Mouse (Mus musculus) intestine, embryonic 14.5 days (tissue): Measurements from ENCODE around the gene Gm7030. TPM values are rescaled to one million over a fixed set of nuclear protein-coding genes. Genes with fewer than 3 reads are reported as not detected.
"Not testable (repeated sequence)": the region's sequence is repeated elsewhere in the genome, so short reads cannot be mapped to it uniquely, and the experiment has no call there.

Experiments
- ATAC-seq: fragments of 200-750 bp; cut with Nextera tagmentation; replicated peaks from 2 replicates; pipeline ENCODE4 v1.8.0; 2017; ENCODE audit warnings: low read depth, moderate number of reproducible peaks, moderate TSS enrichment, moderate library complexity; ENCODE audit not compliant: low FRiP score, low TSS enrichment
- DNase-seq: peaks from one replicate; pipeline ENCODE4 v3.0.0-alpha.2; 2018; ENCODE audit warnings: low spot score
- H3K27ac ChIP-seq: fragments of 300-500 bp; sonication (generic); 2 replicates; pipeline ENCODE4 v1.5.1; 2014; ENCODE audit warnings: low read depth, mild to moderate bottlenecking, control low read depth
- H3K27me3 ChIP-seq: fragments of 300-500 bp; sonication (generic); replicated peaks from 2 replicates; pipeline ENCODE4 v1.6.1; 2014; ENCODE audit warnings: low read length, control low read depth; ENCODE audit not compliant: control insufficient read depth, insufficient read depth
- H3K36me3 ChIP-seq: fragments of 300-500 bp; sonication (generic); 2 replicates; pipeline ENCODE4 v1.6.1; 2014; ENCODE audit warnings: low read length, control low read depth; ENCODE audit not compliant: control insufficient read depth, insufficient read depth
- H3K4me1 ChIP-seq: fragments of 300-500 bp; sonication (generic); replicated peaks from 2 replicates; pipeline ENCODE4 v1.6.1; 2014; ENCODE audit warnings: low read length, control low read depth, mixed read lengths; ENCODE audit not compliant: control insufficient read depth, insufficient read depth
- H3K4me2 ChIP-seq: fragments of 300-500 bp; sonication (generic); 2 replicates; pipeline ENCODE4 v1.6.1; 2014; ENCODE audit warnings: low read length
- H3K4me3 ChIP-seq: fragments of 300-500 bp; sonication (generic); 2 replicates; pipeline ENCODE4 v1.5.1; 2014; ENCODE audit warnings: low read depth, low read length, control low read depth, mixed read lengths
- H3K9ac ChIP-seq: fragments of 300-500 bp; sonication (generic); 2 replicates; pipeline ENCODE4 v1.6.1; 2014; ENCODE audit warnings: mild to moderate bottlenecking, low read length
- H3K9me3 ChIP-seq: fragments of 300-500 bp; sonication (generic); 2 replicates; pipeline ENCODE4 v1.6.1; 2016; ENCODE audit warnings: low read length, control low read depth; ENCODE audit not compliant: control insufficient read depth
- WGBS: fragments of 180-500 bp; shearing (Covaris S2); extraction: QIAGEN DNeasy Blood & Tissue Kit; methylation state at CpG from one replicate; pipeline ENCODE4 v1.1.7; 2014; 5-methylcytosine and 5-hydroxymethylcytosine counted together
- polyA plus RNA-seq: library from polyadenylated mRNA; unstranded; fragments of >200 nt; fragmentation: Nextera tagmentation; extraction: Ambion mirVana; gene quantifications from 2 replicates; pipeline ENCODE4 v1.2.1, GENCODE M21; 2014

Gene Gm7030
- polyA plus RNA-seq, 1 experiment from 2014 or later, result not detected

DNA sequence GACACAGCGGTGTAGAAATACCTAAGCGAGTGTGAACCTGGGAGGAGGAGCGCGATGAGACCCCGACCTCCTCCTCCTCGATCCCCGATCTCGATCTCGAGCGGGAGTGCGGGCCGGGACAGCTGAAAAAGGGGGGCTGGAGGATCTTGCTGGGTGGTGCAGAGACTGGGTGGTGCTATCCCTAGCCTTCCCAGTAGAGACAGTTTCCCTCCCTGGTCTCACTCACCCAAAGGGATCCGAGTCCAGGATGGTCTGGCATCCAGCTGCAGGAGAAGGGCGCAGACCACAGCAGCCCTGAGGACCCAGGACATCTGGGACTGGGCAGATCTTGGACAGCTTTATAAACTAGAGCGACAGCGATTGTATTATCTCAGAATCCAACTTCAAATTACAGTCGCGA is 8.4 kb downstream of the Gm7030 start:
- DNase-seq, H3K9me3 ChIP-seq, H3K4me1 ChIP-seq, H3K9ac ChIP-seq, H3K36me3 ChIP-seq, H3K4me3 ChIP-seq, H3K27ac ChIP-seq: not testable (repeated sequence)
- Histone ChIP-seq H3K4me2 (peak overlapping the region; percentile 38), H3K27me3 (peaks cover 21% of the 10 kb centered on the region)
- WGBS, result 19% methylated on average over 18 of the region's 18 CpGs
- 0 out of 2 replicates have a peak, but pooled peaks have one; percentile 34 for ATAC-seq

DNA sequence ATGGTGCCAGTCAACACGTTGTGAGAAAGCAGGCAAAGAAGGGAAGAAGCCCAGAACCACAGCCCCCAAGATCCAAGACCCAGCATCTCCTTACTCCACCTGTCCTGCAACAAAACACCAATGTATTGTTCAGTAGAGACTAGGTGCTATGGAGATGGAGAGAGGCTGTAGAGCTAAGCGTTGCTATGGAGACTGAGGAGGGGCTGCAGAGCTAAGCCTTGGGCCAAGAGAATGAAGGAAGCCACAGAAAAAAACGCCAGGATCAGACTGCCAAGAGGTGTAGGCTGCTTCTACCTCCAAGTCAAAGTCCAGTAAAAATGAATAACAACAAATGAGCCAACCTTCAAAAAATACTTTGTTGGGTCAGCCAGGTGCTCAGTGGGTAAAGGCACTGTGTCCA is 12.7 kb downstream of the Gm7030 start:
- H3K4me3 ChIP-seq, H3K9me3 ChIP-seq, H3K36me3 ChIP-seq, ATAC-seq, H3K9ac ChIP-seq, H3K27ac ChIP-seq, H3K4me1 ChIP-seq, DNase-seq, H3K4me2 ChIP-seq: not testable (repeated sequence)
- WGBS, result 36% methylated on average over 3 of the region's 3 CpGs
- H3K27me3 ChIP-seq, result peaks cover 16% of the 10 kb centered on the region

DNA sequence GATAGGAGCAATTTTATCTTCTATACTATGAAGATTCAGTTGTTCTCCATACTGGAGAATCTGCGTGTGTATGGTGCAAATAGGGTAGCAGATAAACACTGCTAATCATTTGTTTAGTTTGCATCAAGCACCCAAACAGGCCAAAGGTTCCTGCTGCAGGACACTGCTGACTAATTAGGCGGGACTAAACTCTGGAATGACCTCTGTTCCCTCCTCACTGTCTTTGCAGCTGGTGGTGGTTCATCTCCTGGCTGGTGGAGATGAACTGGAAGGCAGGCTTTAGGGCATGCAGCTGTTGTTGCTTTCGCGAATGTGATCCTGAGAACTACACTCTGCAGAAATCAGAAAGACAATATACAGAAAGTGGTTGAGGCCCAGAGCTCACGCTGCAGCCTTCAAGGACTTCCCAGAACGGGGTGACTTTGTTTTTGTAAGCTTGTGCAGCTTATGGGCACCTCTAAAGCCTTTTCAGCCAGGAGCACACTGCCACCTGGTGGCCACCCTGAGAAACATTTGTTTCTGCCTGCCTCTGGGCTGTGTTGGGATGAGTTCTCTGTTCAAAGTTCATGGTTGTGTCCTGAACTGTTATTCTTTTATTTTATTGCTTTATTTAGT is 15.1 kb downstream of the Gm7030 start:
- WGBS, result 13% methylated on average over 6 of the region's 6 CpGs
- not testable (repeated sequence) for H3K4me2 ChIP-seq, H3K27ac ChIP-seq, H3K9ac ChIP-seq, H3K4me1 ChIP-seq, H3K4me3 ChIP-seq, H3K9me3 ChIP-seq, DNase-seq, H3K36me3 ChIP-seq
- peaks cover 14% of the 10 kb centered on the region for H3K27me3 ChIP-seq
- 0 out of 2 replicates have a peak, but pooled peaks have one; percentile 40 for ATAC-seq

DNA sequence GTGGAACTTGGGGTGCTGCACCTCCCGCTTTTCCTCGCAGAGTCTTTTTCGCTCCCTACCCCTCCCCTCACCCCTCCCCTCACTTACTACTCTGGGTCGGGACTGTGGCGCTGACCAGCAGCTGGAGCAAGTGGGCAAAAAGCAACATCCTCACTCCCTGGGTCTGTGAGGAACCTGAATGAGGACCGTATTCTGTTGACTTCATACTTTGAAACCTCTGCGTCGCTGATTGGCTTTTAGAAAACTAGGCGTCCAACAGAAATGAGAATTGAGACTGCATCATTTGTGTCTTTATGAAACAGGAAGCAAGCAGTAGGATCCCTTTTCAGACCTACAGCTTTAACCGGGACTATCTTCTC is 17.7 kb downstream of the Gm7030 start:
- ATAC-seq, H3K9me3 ChIP-seq, H3K27ac ChIP-seq, H3K4me1 ChIP-seq, H3K36me3 ChIP-seq, H3K9ac ChIP-seq: not testable (repeated sequence)
- Histone ChIP-seq H3K4me3 (peak overlapping the region; percentile 24), H3K27me3 (peaks cover 13% of the 10 kb centered on the region), H3K4me2 (peak overlapping the region; percentile 59)
- peak; percentile 57 for DNase-seq
- WGBS, result 2% methylated on average over 10 of the region's 10 CpGs

DNA sequence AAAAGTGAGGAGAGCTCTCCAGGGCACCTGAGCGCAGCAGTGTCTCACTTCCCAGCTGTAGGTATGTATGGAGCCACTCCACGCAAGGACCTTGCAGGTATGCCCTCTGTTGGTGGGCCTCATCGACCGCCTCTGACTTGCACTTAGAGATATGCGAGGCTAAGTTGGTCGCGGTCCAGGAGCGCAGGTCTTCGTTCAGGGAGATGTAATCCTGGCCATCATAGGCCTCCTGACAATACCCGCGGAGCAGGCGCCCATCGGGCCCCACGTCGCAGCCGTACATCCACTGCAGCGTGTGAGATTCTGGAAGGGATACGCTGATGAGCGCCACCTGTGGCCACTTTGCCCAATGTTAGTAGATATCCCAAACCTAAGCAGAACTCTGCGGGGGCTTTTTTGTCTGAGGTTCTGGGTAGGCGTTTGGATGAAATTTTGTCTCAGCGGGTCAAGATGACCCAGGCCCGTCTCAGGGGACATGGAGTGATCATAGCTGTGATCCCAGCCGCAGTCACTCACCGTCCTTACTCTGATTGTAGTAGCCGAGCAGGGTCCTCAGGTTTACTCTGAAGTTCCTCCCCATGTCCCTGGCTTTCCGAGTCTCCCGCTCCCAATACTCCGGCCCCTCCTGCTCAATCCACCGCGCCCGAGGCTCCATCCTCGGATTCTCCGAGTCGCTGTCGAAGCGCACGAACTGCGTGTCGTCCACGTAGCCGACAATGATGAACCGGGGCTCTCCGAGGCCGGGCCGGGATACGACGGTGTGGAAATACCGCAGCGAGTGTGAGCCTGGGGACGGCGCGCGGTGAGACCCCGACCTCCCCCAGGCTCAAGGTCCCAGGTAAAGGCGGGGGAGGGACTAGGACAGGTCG is 18.4 kb downstream of the Gm7030 start:
- DNase-seq (peak; percentile 54), ATAC-seq (peak; percentile 65)
- not testable (repeated sequence) for H3K4me1 ChIP-seq, H3K9me3 ChIP-seq, H3K36me3 ChIP-seq, H3K27ac ChIP-seq, H3K9ac ChIP-seq
- peaks cover 13% of the 10 kb centered on the region for H3K27me3 ChIP-seq
- H3K4me3 ChIP-seq, result peak overlapping the region; percentile 24
- WGBS, result under 1% methylated on average over 57 of the region's 57 CpGs
- H3K4me2 ChIP-seq, result peak overlapping the region; percentile 59

DNA sequence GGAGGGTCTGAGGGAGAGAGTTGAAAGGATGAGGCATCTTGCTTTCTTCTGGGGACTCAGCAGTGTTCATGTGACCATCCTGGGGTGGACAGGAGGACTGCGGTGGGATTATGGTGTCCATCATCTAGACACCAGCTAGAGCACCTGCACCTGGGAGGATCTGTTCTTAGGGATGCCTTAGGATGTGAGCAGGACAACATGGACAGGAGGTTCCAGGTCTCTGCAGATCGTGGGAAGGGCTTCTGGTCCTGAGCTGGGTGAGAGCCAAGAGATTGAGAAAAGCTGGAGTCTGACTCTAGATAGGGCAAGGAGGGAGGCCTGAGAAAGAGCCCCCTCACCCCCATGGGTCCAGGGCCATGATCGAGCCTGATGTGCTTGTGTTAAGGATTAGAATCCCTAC is 19.1 kb downstream of the Gm7030 start:
- 47% methylated on average over 3 of the region's 3 CpGs for WGBS
- not testable (repeated sequence) for ATAC-seq, H3K4me3 ChIP-seq, H3K9ac ChIP-seq, H3K4me2 ChIP-seq, H3K4me1 ChIP-seq, H3K36me3 ChIP-seq, DNase-seq, H3K27ac ChIP-seq, H3K9me3 ChIP-seq
- peaks cover 13% of the 10 kb centered on the region for H3K27me3 ChIP-seq

DNA sequence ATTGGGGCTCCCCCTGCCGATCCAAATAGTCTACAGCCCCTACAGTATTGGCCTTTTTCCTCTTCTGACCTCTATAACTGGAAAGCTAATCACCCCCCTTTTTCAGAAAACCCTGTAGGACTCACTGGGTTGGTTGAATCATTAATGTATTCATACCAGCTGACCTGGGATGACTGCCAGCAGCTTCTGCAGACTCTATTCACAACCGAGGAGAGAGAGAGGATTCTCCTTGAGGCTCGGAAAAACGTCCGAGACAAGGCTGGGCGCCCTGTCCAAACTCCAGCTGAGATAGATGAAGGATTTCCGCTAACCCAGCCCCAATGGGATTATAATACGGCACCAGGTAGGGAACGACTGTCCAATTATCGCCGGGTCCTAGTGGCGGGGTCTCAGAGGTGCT is 27.1 kb downstream of the Gm7030 start:
- H3K9me3 ChIP-seq, H3K9ac ChIP-seq, H3K4me1 ChIP-seq, H3K4me2 ChIP-seq, H3K4me3 ChIP-seq, ATAC-seq, H3K36me3 ChIP-seq, DNase-seq, H3K27ac ChIP-seq, H3K27me3 ChIP-seq: not testable (repeated sequence)
- WGBS, result 89% methylated on average over 11 of the region's 12 CpGs

DNA sequence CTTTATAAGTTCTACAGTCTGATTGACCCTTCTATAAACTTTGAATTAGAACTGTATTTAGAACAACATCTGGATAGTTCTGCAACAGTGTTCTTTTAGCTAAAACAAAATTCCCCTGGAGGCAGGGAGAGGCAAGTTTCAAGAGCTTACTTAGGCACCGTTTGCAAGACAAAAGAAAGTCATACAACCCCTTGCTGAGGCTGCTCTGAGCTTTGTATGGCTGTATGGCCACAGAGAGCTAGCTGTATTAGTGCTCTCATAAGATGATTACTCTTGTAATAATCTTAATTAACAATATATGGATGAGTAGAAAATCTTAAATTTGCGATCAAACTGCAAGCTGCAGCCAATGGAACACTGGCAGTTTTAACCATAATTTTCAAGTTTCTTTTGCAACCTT is 29.6 kb downstream of the Gm7030 start:
- not testable (repeated sequence) for ATAC-seq, H3K4me2 ChIP-seq, H3K4me1 ChIP-seq, H3K36me3 ChIP-seq, H3K9me3 ChIP-seq, H3K27me3 ChIP-seq, H3K9ac ChIP-seq, H3K4me3 ChIP-seq, H3K27ac ChIP-seq, DNase-seq
- WGBS, result 67% methylated on average over 2 of the region's 2 CpGs

DNA sequence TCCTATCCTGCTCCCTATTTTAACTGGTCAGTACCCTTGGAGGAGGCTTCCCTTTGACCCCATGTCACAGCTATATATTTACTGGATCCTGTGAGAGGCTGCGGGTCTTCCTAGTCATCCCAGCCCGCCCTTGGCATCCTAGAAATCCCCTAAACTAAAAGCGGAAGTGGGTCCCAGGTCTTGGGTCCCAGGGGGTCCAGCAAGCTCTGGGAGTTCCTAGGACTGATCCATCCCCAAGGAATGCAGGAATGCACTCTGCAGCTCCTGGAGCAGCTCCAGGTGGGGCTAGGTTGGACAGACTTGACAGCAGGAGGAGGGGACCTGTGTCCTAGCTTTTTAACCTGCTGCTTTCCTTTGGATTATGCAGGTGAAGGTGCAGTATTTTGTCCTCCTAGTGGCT is 35.3 kb downstream of the Gm7030 start:
- 25% methylated on average over 3 of the region's 3 CpGs for WGBS
- Histone ChIP-seq H3K4me2 (no peak overlapping the region), H3K9ac (no peak overlapping the region), H3K4me1 (no peaks in the 10 kb centered on the region), H3K27ac (no peak overlapping the region), H3K36me3 (no peaks in the 10 kb centered on the region), H3K4me3 (no peak overlapping the region), H3K27me3 (no peaks in the 10 kb centered on the region), H3K9me3 (no peaks in the 10 kb centered on the region)
- DNase-seq (peak; percentile 20), ATAC-seq (no peak)
